Mouse (Mus musculus): ENCODE measurements around the gene Slc6a6. TPM values are rescaled to one million over a fixed set of nuclear protein-coding genes. Genes with fewer than 3 reads are reported as not detected.
A peak's percentile ranks its signal among the peaks of the same experiment; 100 is the strongest.

Slc6a6 gene
- polyA plus RNA-seq, 1 experiment = 277 TPM

GRCm38 (mm10) chr6:91646822-91647221, 37.0 kb upstream of the Slc6a6 start:
- Histone ChIP-seq H3K4me3 (ENCODE audit: insufficient read depth, low read depth, low read length) (no peak overlapping the region), H3K4me1 (ENCODE audit: control insufficient read depth, insufficient read depth, low read length) (peaks cover 3% of the 10 kb centered on the region; the same call in 1 of the 2 replicates), H3K27ac (ENCODE audit: insufficient read depth, low read depth, low read length) (no peak overlapping the region), H3K36me3 (ENCODE audit: control insufficient read depth, insufficient read depth, low read length) (no peaks in the 10 kb centered on the region), H3K27me3 (replicated peaks; ENCODE audit: control insufficient read depth, insufficient read depth, low read length) (no peaks in the 10 kb centered on the region)
- peak; percentile 37 for DNase-seq
- TF ChIP-seq POLR2A (IDR thresholded peaks at IDR 0.05; ENCODE audit: low read depth, low read length) (no peak), CTCF (conservative IDR thresholded peaks at IDR 0.05; ENCODE audit: insufficient read depth, insufficient read length, low read depth, low read length) (no peak)
- 51% methylated on average over 4 of the region's 4 CpGs for WGBS

GRCm38 (mm10) chr6:91647385-91647791, 36.5 kb upstream of the Slc6a6 start:
- DNase-seq = no peak
- no peak overlapping the region for H3K4me3 ChIP-seq (ENCODE audit: insufficient read depth, low read depth, low read length)
- H3K27ac ChIP-seq (ENCODE audit: insufficient read depth, low read depth, low read length) = no peak overlapping the region
- WGBS = 55% methylated on average over 9 of the region's 9 CpGs
- TF ChIP-seq POLR2A (IDR thresholded peaks at IDR 0.05; ENCODE audit: low read depth, low read length) = no peak
- TF ChIP-seq CTCF (conservative IDR thresholded peaks at IDR 0.05; ENCODE audit: insufficient read depth, insufficient read length, low read depth, low read length) = no peak
- no peaks in the 10 kb centered on the region for H3K36me3 ChIP-seq (ENCODE audit: control insufficient read depth, insufficient read depth, low read length)
- no peaks in the 10 kb centered on the region for H3K27me3 ChIP-seq (replicated peaks; ENCODE audit: control insufficient read depth, insufficient read depth, low read length)
- peaks cover 3% of the 10 kb centered on the region; the same call in 1 of the 2 replicates for H3K4me1 ChIP-seq (ENCODE audit: control insufficient read depth, insufficient read depth, low read length)

- DNase-seq = no peak
- TF ChIP-seq CTCF (conservative IDR thresholded peaks at IDR 0.05; ENCODE audit: insufficient read depth, insufficient read length, low read depth, low read length) = no peak
- no peak for TF ChIP-seq POLR2A (IDR thresholded peaks at IDR 0.05; ENCODE audit: low read depth, low read length)
- WGBS = 58% methylated on average over 9 of the region's 9 CpGs
- Histone ChIP-seq H3K27me3 (replicated peaks; ENCODE audit: control insufficient read depth, insufficient read depth, low read length) (no peaks in the 10 kb centered on the region), H3K36me3 (ENCODE audit: control insufficient read depth, insufficient read depth, low read length) (no peaks in the 10 kb centered on the region), H3K27ac (ENCODE audit: insufficient read depth, low read depth, low read length) (no peak overlapping the region), H3K4me3 (ENCODE audit: insufficient read depth, low read depth, low read length) (no peak overlapping the region), H3K4me1 (ENCODE audit: control insufficient read depth, insufficient read depth, low read length) (peaks cover 3% of the 10 kb centered on the region; the same call in 1 of the 2 replicates)
Measured at GRCm38 (mm10) chr6:91650255-91650654, 33.6 kb upstream of the Slc6a6 start.

- H3K27me3 ChIP-seq (replicated peaks; ENCODE audit: control insufficient read depth, insufficient read depth, low read length) = no peaks in the 10 kb centered on the region
- no peak overlapping the region for H3K4me3 ChIP-seq (ENCODE audit: insufficient read depth, low read depth, low read length)
- no peak for TF ChIP-seq POLR2A (IDR thresholded peaks at IDR 0.05; ENCODE audit: low read depth, low read length)
- TF ChIP-seq CTCF (conservative IDR thresholded peaks at IDR 0.05; ENCODE audit: insufficient read depth, insufficient read length, low read depth, low read length) = no peak
- 96% methylated on average over 3 of the region's 3 CpGs for WGBS
- DNase-seq = no peak
- no peaks in the 10 kb centered on the region for H3K36me3 ChIP-seq (ENCODE audit: control insufficient read depth, insufficient read depth, low read length)
- no peaks in the 10 kb centered on the region for H3K4me1 ChIP-seq (ENCODE audit: control insufficient read depth, insufficient read depth, low read length)
- no peak overlapping the region for H3K27ac ChIP-seq (ENCODE audit: insufficient read depth, low read depth, low read length)
Measured at GRCm38 (mm10) chr6:91652296-91652695, 31.6 kb upstream of the Slc6a6 start.

- Histone ChIP-seq H3K36me3 (ENCODE audit: control insufficient read depth, insufficient read depth, low read length) (no peaks in the 10 kb centered on the region), H3K4me1 (ENCODE audit: control insufficient read depth, insufficient read depth, low read length) (peaks cover 9% of the 10 kb centered on the region), H3K4me3 (ENCODE audit: insufficient read depth, low read depth, low read length) (no peak overlapping the region), H3K27me3 (replicated peaks; ENCODE audit: control insufficient read depth, insufficient read depth, low read length) (no peaks in the 10 kb centered on the region), H3K27ac (ENCODE audit: insufficient read depth, low read depth, low read length) (no peak overlapping the region)
- no peak for TF ChIP-seq CTCF (conservative IDR thresholded peaks at IDR 0.05; ENCODE audit: insufficient read depth, insufficient read length, low read depth, low read length)
- TF ChIP-seq POLR2A (IDR thresholded peaks at IDR 0.05; ENCODE audit: low read depth, low read length) = no peak
- no peak for DNase-seq
- 79% methylated on average over 3 of the region's 3 CpGs for WGBS
Measured at GRCm38 (mm10) chr6:91655244-91655643, 28.6 kb upstream of the Slc6a6 start.

GRCm38 (mm10) chr6:91655874-91656433, 27.9 kb upstream of the Slc6a6 start:
- no peak overlapping the region for H3K4me3 ChIP-seq (ENCODE audit: insufficient read depth, low read depth, low read length)
- H3K27ac ChIP-seq (ENCODE audit: insufficient read depth, low read depth, low read length) = no peak overlapping the region
- TF ChIP-seq POLR2A (IDR thresholded peaks at IDR 0.05; ENCODE audit: low read depth, low read length) (no peak), CTCF (conservative IDR thresholded peaks at IDR 0.05; ENCODE audit: insufficient read depth, insufficient read length, low read depth, low read length) (no peak)
- H3K27me3 ChIP-seq (replicated peaks; ENCODE audit: control insufficient read depth, insufficient read depth, low read length) = no peaks in the 10 kb centered on the region
- H3K36me3 ChIP-seq (ENCODE audit: control insufficient read depth, insufficient read depth, low read length) = no peaks in the 10 kb centered on the region
- peaks cover 15% of the 10 kb centered on the region for H3K4me1 ChIP-seq (ENCODE audit: control insufficient read depth, insufficient read depth, low read length)
- DNase-seq = peak; percentile 10
- 85% methylated on average over 6 of the region's 6 CpGs for whole genome bisulfite sequencing

GRCm38 (mm10) chr6:91658288-91658687, 25.6 kb upstream of the Slc6a6 start:
- Histone ChIP-seq H3K4me3 (ENCODE audit: insufficient read depth, low read depth, low read length) (no peak overlapping the region), H3K27ac (ENCODE audit: insufficient read depth, low read depth, low read length) (no peak overlapping the region), H3K27me3 (replicated peaks; ENCODE audit: control insufficient read depth, insufficient read depth, low read length) (no peaks in the 10 kb centered on the region), H3K4me1 (ENCODE audit: control insufficient read depth, insufficient read depth, low read length) (peaks cover 15% of the 10 kb centered on the region), H3K36me3 (ENCODE audit: control insufficient read depth, insufficient read depth, low read length) (no peaks in the 10 kb centered on the region)
- no peak for DNase-seq
- TF ChIP-seq CTCF (conservative IDR thresholded peaks at IDR 0.05; ENCODE audit: insufficient read depth, insufficient read length, low read depth, low read length) (no peak), POLR2A (IDR thresholded peaks at IDR 0.05; ENCODE audit: low read depth, low read length) (no peak)
- 60% methylated on average over 1 of the region's 1 CpGs for WGBS
